Mouse (Mus musculus) gastrocnemius, postnatal 4 days (tissue): ENCODE measurements around the gene Hist1h2bk. TPM values are rescaled to one million over a fixed set of nuclear protein-coding genes. Genes with fewer than 3 reads are reported as not detected.

Experiments used
- DNase-seq, 2 experiments: peaks; one replicate each; pipeline ENCODE4 v3.0.0; 2021 to 2022; ENCODE audit warnings: low spot score in 2 of 2, mixed read lengths in 2 of 2
- long read RNA-seq, 2 experiments: library from polyadenylated mRNA; stranded (forward); transcript quantifications; one replicate each; pipeline ENCODE4 v2.0.0; 2021
- total RNA-seq, 2 experiments: library from RNA; stranded (reverse); gene quantifications; 2 replicates each; pipeline ENCODE4 v1.2.3; 2021

Hist1h2bk gene
- total RNA-seq: 100 to 1,000 TPM; 393 to 555 TPM
- long read RNA-seq, experiment 1: 0 reads
- long read RNA-seq, experiment 2: 0 reads

- DNase-seq: peak; percentile 44 to 74
Measured at GRCm38 (mm10) chr13:22035267-22036148, at the start of gene Hist1h2bk, which contains the start of gene Hist1h2ah. Gene Hist1h2bk (plus strand): TSS chr13:22035870. Gene Hist1h2ah (minus strand): TSS chr13:22035568.

GRCm38 (mm10) chr13:21992550-21992949, 43.1 kb upstream of the Hist1h2bk start:
- DNase-seq: no peak

- DNase-seq: no peak
Measured at GRCm38 (mm10) chr13:21993957-21994738, 41.5 kb upstream of the Hist1h2bk start.

- no peak for DNase-seq
Measured at GRCm38 (mm10) chr13:21994896-21995295, 40.8 kb upstream of the Hist1h2bk start.

- peak in 1 of 2 experiments; percentile 18 for DNase-seq
Measured at GRCm38 (mm10) chr13:21995331-21995914, 40.2 kb upstream of the Hist1h2bk start.

- DNase-seq: no peak
Measured at GRCm38 (mm10) chr13:21996101-21996839, 39.4 kb upstream of the Hist1h2bk start.

- no peak for DNase-seq
Measured at GRCm38 (mm10) chr13:21996840-21997185, 38.9 kb upstream of the Hist1h2bk start.

- no peak for DNase-seq
Measured at GRCm38 (mm10) chr13:21997201-21997820, 38.4 kb upstream of the Hist1h2bk start.

GRCm38 (mm10) chr13:21997821-21998220, 37.8 kb upstream of the Hist1h2bk start:
- DNase-seq: no peak

GRCm38 (mm10) chr13:21998412-21998811, 37.3 kb upstream of the Hist1h2bk start:
- DNase-seq: no peak

- no peak for DNase-seq
Measured at GRCm38 (mm10) chr13:21999147-21999546, 36.5 kb upstream of the Hist1h2bk start.

- DNase-seq: no peak
Measured at GRCm38 (mm10) chr13:22001346-22001745, 34.3 kb upstream of the Hist1h2bk start.

GRCm38 (mm10) chr13:22001823-22002222, 33.8 kb upstream of the Hist1h2bk start:
- no peak for DNase-seq

GRCm38 (mm10) chr13:22005605-22006333, 29.9 kb upstream of the Hist1h2bk start:
- DNase-seq: no peak

- no peak for DNase-seq
Measured at GRCm38 (mm10) chr13:22006334-22007120, 29.1 kb upstream of the Hist1h2bk start.

- no peak for DNase-seq
Measured at GRCm38 (mm10) chr13:22007121-22007510, 28.6 kb upstream of the Hist1h2bk start.

- DNase-seq: no peak
Measured at GRCm38 (mm10) chr13:22007872-22008271, 27.8 kb upstream of the Hist1h2bk start.

- no peak for DNase-seq
Measured at GRCm38 (mm10) chr13:22008707-22009106, 27.0 kb upstream of the Hist1h2bk start.

- no peak for DNase-seq
Measured at GRCm38 (mm10) chr13:22009642-22010041, 26.0 kb upstream of the Hist1h2bk start, which contains the start of gene Prss16. Gene Prss16 (minus strand): TSS chr13:22009742.
